Mouse (Mus musculus) frontal cortex, postnatal 14 days (tissue): Measurements from ENCODE around the gene Rtf1.
A peak's percentile ranks its signal among the peaks of the same experiment; 100 is the strongest.

Experiments
- DNase-seq, 2 experiments: peaks; one replicate each; pipeline ENCODE4 v3.0.0; 2022; ENCODE audit warnings: low spot score in 2 of 2

Gene Rtf1

GRCm38 (mm10) chr2:119730735-119731134 lies 55.9 kb downstream of the Rtf1 start:
- no peak for DNase-seq

DNA sequence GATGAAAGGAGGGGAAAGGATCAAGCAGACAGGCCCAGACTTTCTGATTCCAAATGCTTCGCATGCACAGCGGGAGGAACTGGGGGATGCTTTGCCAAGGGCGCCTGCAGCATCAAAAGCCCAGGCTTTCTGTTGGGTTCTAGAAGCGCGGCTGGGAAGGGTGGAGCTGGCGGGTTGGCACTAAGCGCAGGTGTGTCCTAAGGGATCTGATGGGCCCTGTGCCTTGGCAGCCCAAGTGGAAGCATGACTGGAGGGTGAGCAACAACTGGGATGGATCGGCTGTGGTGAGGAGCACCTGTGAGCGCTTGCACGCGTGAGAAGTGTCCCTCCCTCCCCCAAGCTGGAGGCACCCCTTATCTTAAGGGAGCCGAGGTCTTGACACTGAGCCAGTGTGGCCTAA lies 62.3 kb downstream of the Rtf1 start:
- no peak for DNase-seq

DNA sequence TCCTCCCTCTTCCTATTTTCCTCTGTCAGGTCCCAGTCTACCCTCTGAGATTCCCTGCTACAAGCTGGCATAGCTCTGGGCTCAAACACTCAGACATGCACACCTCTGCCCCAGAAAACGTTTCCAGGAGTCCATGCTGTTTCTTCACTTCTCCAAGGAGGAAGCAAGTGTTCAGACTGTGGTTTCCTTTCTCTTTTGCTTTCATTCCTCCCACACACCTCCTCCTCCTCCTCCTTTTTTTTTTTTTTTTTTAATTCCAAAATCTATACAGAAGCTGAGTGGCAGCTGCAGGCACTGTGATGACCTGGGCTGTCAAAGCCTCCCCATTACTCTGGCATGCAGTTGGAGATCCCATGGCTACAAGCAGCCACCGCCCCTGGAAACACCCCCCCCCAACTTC lies 65.7 kb downstream of the Rtf1 start:
- DNase-seq: no peak

DNA sequence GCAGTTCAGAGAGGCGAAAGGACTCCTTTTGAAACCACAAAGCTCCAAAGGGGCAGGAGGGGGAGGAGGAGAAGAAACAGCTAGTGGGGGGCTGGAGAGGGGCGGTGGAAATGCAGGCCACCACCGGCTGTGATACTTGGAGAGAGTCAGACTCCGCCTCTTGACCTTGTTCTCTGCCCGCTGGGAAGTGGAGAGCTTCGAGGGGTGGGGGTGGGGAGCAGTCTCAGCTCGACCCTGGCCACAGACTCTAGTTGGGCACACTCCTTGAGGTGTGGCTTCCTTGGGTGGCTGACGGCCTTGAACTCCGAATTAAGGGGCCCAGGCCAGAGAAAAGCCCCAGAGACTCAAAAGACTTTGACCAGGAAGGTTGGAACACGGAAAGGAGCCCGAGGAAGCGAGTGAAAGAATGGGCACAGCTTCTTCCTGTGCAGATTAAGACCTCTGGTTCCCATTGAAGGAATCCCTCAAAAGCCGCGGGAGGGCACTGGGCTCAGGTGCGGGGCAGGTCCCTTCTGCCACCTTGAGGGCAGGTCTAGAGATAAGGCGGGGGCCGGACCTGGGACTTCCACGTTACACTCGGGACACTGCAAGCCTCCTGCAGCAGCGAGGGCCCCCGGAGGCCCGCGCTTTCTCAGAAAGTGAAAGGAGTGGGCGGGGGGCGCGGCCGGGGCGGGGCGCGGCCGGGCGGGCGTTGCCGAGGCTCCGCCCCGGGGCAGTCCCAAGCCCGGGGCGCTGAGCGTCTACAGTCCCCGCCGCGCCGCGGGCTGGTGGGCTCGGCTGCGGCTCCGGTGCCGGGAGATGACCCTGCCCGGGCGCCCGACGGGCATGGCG lies 66.9 kb downstream of the Rtf1 start, which contains the start of gene Itpka:
Gene Itpka (plus strand): TSS at position 757 of the 831 bp plus-strand sequence.
- no peak for DNase-seq

DNA sequence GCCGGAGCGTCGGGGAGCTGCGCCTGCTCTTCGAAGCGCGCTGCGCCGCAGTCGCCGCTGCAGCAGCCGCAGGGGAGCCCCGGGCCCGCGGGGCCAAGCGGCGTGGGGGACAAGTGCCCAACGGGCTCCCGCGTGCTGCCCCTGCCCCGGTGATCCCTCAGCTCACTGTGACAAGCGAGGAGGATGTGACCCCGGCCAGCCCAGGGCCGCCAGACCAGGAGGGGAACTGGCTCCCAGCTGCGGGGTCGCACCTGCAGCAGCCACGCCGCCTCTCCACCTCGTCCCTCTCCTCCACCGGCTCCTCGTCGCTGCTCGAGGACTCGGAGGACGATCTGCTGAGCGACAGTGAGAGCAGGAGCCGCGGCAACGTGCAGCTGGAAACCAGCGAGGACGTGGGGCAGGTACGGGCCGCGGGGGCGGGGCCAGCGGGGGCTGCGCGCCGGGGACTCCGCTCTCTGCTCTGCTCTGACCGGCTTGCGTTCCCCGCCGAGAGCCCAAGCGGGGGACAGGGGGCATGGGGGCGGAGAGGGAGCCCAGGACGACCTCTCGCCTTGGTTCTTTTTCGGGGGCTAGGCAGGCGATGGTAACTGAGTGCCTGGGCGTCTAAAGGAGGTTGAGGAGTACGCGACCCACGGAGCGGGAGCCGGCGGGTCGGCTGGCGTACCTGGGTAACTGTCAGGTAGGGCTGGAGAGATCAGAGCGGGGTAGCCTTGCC lies 67.8 kb downstream of the Rtf1 start:
- no peak for DNase-seq

GRCm38 (mm10) chr2:119743176-119743807 lies 68.4 kb downstream of the Rtf1 start:
- peak; percentile 60 to 68 for DNase-seq

- no peak for DNase-seq
Observed at GRCm38 (mm10) chr2:119743808-119744162, 68.9 kb downstream of the Rtf1 start.

DNA sequence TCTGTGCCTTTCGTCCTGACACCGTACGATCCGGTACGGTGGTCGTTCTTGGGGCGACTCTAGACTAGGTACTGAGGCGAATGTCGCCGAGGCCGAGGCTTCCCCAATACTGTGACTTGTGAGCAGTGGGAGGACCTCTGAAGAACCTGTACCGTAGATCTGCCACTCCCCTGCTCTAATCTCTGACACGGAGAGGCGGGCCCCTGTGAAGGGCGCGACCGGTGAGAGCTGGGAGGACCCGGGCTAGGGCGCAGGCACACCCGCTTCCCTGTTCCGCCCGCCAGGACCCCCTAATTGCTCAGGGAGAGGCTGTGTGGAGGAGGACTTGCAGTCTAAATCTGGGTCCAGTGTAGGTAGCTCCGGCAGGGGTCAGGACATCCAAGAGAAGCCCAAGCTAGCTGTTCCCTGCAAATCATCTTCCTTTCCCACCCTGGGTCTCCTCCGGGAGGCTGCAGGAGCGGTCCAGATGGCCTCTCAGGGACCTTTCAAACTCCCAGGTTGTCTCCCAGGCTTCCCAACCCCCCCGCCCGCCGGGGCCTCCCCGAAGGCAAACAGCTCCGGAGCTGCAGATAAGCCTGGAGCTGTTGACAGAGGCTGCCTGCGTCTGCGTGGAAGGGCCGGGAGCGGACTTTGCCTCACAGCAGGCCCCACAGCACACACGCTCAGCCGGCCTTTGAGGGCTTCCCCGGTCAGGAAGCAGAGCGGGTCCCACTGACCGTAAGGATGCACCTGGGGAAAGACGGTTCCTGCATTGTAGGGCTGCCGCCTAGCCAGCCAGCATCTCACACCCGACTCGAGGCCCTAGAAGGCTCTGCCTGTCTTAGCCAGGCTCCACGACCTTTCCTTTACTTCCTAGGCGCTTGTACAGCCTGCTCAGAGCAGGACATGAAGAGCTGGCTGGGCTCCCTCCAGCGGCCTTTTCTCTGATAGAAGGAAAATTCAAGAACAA lies 69.6 kb downstream of the Rtf1 start:
- DNase-seq: no peak

- DNase-seq: no peak
Observed at GRCm38 (mm10) chr2:119745281-119745680, 70.4 kb downstream of the Rtf1 start.

GRCm38 (mm10) chr2:119747554-119747953 lies 72.7 kb downstream of the Rtf1 start:
- peak in 1 of 2 experiments; percentile 50 for DNase-seq

DNA sequence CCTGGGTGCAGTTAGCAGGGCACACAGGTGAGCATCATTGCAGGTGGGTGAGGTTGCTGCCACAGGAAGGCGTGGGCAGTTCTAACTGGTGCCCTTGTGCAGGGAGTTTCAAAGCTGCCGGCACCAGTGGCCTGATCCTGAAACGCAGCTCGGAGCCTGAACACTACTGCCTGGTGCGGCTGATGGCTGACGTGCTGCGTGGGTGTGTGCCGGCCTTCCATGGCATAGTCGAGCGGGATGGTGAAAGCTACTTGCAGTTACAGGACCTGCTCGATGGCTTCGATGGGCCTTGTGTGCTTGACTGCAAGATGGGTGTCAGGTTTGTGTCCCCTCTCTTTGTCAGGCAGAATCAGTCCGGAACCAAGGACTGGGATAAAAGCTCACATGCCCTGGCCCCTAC lies 74.4 kb downstream of the Rtf1 start:
- no peak for DNase-seq

GRCm38 (mm10) chr2:119757601-119758100 lies 82.8 kb downstream of the Rtf1 start:
- no peak for DNase-seq

DNA sequence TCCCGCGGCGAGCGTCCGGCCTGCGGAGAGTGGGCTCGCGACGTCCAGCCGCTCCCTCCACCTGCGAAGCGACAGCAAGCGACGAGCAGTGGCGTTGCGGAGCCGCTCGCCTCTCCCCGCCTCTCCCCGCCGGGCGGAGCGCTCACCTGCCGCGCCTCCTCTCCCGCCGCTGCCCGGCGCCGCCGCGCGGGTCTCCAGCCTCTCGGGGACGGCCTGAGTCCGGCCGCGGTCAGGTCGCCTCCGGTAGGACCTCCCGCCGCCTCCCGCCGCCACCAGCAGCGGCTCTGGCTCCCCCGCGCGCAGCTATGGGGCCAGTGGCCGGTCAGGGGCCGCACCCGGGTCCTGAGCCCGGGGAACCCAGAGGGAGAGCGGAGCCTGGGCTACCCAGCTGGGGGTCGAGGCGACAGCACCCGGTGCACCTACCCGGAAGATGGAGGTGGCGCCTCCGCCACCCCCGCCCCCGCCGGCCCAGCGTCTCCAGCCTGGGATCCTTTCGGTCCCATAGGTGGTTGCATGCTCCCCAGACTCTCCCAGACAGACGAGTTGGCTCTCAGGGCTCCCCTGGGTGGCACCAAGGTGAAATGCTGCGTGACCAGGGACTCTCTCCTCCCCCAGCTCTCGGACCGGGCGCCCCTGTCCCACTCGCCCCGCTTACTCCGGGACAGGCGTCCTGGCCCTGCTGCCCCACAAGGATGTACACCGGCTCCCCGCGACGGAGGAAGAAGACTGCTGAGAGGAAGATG lies 83.4 kb downstream of the Rtf1 start:
- DNase-seq: no peak

- no peak for DNase-seq
Observed at GRCm38 (mm10) chr2:119758844-119759835, 84.3 kb downstream of the Rtf1 start.

GRCm38 (mm10) chr2:119760251-119760650 lies 85.4 kb downstream of the Rtf1 start, which contains the start of gene Ltk:
TSS of gene Ltk (minus strand) at chr2:119760431.
- DNase-seq: no peak

- DNase-seq: no peak
Observed at GRCm38 (mm10) chr2:119762276-119762675, 87.4 kb downstream of the Rtf1 start.

DNA sequence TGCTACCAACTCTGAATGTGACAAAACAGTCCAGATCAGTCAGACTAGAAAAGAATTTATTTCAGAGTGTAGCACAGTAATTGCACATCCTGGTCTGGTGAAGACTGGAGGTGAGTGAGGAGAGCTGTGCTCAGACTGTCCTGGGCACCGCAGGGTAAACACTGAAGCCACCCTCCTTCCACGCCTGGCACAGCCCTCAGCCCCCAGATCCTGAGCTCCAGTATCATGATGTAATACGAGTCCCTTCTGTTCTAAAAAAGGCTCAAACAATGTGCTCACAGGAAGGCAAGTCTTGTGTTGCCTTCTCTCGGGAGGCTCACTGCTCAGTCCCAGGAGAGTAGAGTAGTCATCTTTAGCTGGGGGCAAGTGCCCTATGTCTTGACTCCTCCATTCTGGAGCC lies 89.1 kb downstream of the Rtf1 start:
- DNase-seq: no peak

DNA sequence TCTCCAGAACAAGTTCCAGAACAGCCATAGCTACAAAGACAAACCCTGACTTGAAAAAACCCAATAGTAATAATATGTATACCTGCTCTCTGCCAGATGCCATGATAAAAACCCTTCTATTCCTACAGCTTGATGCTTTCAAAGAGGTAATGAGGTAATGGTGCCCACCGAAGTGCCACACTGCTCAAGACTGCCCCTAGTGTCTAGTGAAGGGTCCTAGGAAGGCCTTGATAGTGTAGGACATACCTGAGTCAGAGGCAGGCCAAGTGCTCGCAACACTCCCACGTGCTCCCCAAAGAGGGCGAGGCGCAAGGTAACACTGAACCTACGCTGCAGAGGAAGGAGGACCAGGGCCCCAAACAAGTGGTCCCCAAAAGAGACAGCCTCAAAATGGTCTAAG lies 92.4 kb downstream of the Rtf1 start:
- DNase-seq: no peak
